Mouse (Mus musculus) hindbrain, embryonic 13.5 days (tissue): ENCODE results near the gene Prnd. TPM values are rescaled to one million over a fixed set of nuclear protein-coding genes. Genes with fewer than 3 reads are reported as not detected.

Source experiments
- ATAC-seq: fragments of 200-750 bp; cut with Nextera tagmentation; 2 replicates; pipeline ENCODE4 v1.8.0; 2017; ENCODE audit warnings: moderate TSS enrichment; ENCODE audit not compliant: low FRiP score
- H3K27ac ChIP-seq: fragments of 300-500 bp; sonication (generic); 2 replicates; pipeline ENCODE4 v1.5.1; 2015; ENCODE audit warnings: inconsistent platforms, mild to moderate bottlenecking, moderate library complexity
- H3K27me3 ChIP-seq: fragments of 300-500 bp; sonication (generic); 2 replicates; pipeline ENCODE4 v1.6.1; 2015; ENCODE audit warnings: mild to moderate bottlenecking, inconsistent platforms
- H3K36me3 ChIP-seq: fragments of 300-500 bp; sonication (generic); 2 replicates; pipeline ENCODE4 v1.6.1; 2015; ENCODE audit warnings: mild to moderate bottlenecking, inconsistent platforms
- H3K4me1 ChIP-seq: fragments of 300-500 bp; sonication (generic); replicated peaks from 2 replicates; pipeline ENCODE4 v1.6.1; 2015; ENCODE audit warnings: inconsistent platforms
- H3K4me2 ChIP-seq: fragments of 300-500 bp; sonication (generic); 2 replicates; pipeline ENCODE4 v1.6.1; 2015; ENCODE audit warnings: inconsistent platforms, mild to moderate bottlenecking, moderate library complexity
- H3K4me3 ChIP-seq: fragments of 300-500 bp; sonication (generic); 2 replicates; pipeline ENCODE4 v1.5.1; 2015; ENCODE audit warnings: mild to moderate bottlenecking, inconsistent platforms
- H3K9ac ChIP-seq: fragments of 300-500 bp; sonication (generic); 2 replicates; pipeline ENCODE4 v1.6.1; 2015; ENCODE audit warnings: mild to moderate bottlenecking, inconsistent platforms
- H3K9me3 ChIP-seq: fragments of 300-500 bp; sonication (generic); 2 replicates; pipeline ENCODE4 v1.6.1; 2016; ENCODE audit warnings: inconsistent platforms
- WGBS: fragments of 180-500 bp; shearing (Covaris S2); methylation state at CpG from one replicate; pipeline ENCODE4 v1.1.7; 2015; 5-methylcytosine and 5-hydroxymethylcytosine counted together
- polyA plus RNA-seq: library from polyadenylated mRNA; unstranded; fragments of >200 nt; fragmentation: Nextera tagmentation; extraction: Ambion mirVana; gene quantifications from 2 replicates; pipeline ENCODE4 v1.2.1, GENCODE M21; 2015

Prnd gene
- polyA plus RNA-seq = 11.8 and 13.3 TPM in 2 replicates

GRCm38 (mm10) chr2:131950598-131951095, at the start of gene Prnd:
TSS of gene Prnd (plus strand) at chr2:131950861.
- Histone ChIP-seq H3K9me3 (no peaks in the 10 kb centered on the region), H3K4me1 (peaks cover 24% of the 10 kb centered on the region), H3K27ac (no peak within 1 kb of the TSS), H3K36me3 (no peaks in the 10 kb centered on the region), H3K4me3 (no peak within 1 kb of the TSS), H3K4me2 (0 out of 2 replicates have a peak within 1 kb of the TSS, but pooled peaks have one; percentile 13), H3K9ac (no peak within 1 kb of the TSS), H3K27me3 (peaks cover 46% of the 10 kb centered on the region)
- 14% methylated on average over 11 of the region's 11 CpGs for WGBS
- ATAC-seq = peak; percentile 21

DNA sequence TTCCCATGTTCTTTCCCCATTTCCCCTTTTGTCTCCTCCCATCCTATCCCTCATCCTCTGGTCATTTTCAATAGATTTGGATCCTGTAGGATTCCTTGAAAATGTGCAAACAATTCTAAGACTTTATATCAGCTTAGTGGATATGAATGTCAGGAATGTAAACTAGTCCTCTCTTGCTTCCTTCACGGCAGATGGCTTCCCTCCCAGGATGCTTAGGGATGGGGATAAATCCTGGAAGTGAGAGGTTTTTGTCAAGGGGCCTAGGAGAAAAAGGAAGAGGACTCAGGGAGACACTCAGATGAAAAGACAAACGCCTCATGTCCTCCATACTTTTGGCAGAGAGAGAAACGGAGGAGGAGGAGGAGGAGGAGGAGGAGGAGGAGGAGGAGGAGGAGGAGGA, 48.2 kb upstream of the Prnd start:
- H3K27ac ChIP-seq = no peak overlapping the region
- no peak overlapping the region for H3K4me2 ChIP-seq
- H3K4me1 ChIP-seq = no peaks in the 10 kb centered on the region
- no peak overlapping the region for H3K4me3 ChIP-seq
- ATAC-seq = no peak
- H3K36me3 ChIP-seq = no peaks in the 10 kb centered on the region
- H3K9ac ChIP-seq = no peak overlapping the region
- WGBS = 38% methylated on average over 3 of the region's 3 CpGs
- H3K27me3 ChIP-seq = no peaks in the 10 kb centered on the region
- H3K9me3 ChIP-seq = no peaks in the 10 kb centered on the region

DNA sequence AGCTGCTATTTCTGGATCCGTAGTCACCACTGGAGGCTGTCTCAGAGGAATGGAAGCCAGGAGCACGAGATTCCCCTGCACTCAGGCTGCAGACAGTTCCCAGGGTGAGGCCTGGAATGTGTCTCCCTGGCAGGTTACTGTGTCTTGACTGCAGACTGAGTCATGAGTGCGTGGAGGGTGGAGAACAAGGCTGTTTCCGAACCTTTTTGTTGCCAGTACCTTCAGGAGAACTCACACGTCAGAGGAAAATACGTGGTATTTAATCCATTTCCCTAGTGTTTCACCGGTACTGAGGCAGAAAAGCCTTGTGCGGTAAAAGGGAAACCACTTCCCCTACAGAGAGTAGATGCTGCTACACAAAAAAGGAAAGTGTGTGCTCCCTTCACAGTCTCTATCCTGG, 47.8 kb upstream of the Prnd start:
- Histone ChIP-seq H3K4me3 (no peak overlapping the region), H3K9me3 (no peaks in the 10 kb centered on the region), H3K4me2 (no peak overlapping the region), H3K27me3 (no peaks in the 10 kb centered on the region), H3K27ac (no peak overlapping the region), H3K36me3 (no peaks in the 10 kb centered on the region), H3K4me1 (no peaks in the 10 kb centered on the region), H3K9ac (no peak overlapping the region)
- no peak for ATAC-seq
- WGBS = 54% methylated on average over 8 of the region's 8 CpGs

- 61% methylated on average over 5 of the region's 5 CpGs for WGBS
- no peaks in the 10 kb centered on the region for H3K36me3 ChIP-seq
- no peak for ATAC-seq
- H3K27ac ChIP-seq = no peak overlapping the region
- no peak overlapping the region for H3K4me3 ChIP-seq
- no peaks in the 10 kb centered on the region for H3K27me3 ChIP-seq
- no peak overlapping the region for H3K4me2 ChIP-seq
- H3K9ac ChIP-seq = no peak overlapping the region
- no peaks in the 10 kb centered on the region for H3K4me1 ChIP-seq
- no peaks in the 10 kb centered on the region for H3K9me3 ChIP-seq
Measured at GRCm38 (mm10) chr2:131905025-131905424, 45.6 kb upstream of the Prnd start.

GRCm38 (mm10) chr2:131905776-131906175, 44.9 kb upstream of the Prnd start:
- H3K4me3 ChIP-seq = no peak overlapping the region
- WGBS = 87% methylated on average over 6 of the region's 6 CpGs
- peaks cover 2% of the 10 kb centered on the region for H3K4me1 ChIP-seq
- H3K9me3 ChIP-seq = no peaks in the 10 kb centered on the region
- H3K27me3 ChIP-seq = no peaks in the 10 kb centered on the region
- no peak overlapping the region for H3K9ac ChIP-seq
- no peak overlapping the region for H3K4me2 ChIP-seq
- H3K27ac ChIP-seq = no peak overlapping the region
- no peaks in the 10 kb centered on the region for H3K36me3 ChIP-seq
- ATAC-seq = no peak

DNA sequence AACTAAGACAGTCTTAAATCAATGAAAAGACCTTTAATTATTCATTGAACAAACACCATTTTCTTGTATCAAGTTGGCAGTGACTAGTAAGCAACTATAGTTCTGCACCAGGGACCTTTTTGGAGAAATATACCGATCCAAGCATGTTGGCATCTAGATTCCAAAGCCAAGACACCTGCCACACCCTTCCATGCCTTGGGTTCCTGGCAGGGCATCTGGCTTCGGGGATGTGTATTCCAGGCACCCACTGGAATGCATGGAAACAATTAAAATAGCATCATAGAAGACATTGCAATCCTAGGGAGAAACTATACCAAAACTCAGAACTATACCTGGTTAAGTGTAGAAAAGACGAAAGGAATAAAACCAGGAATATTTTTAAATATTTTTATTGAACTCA, 44.4 kb upstream of the Prnd start:
- no peak overlapping the region for H3K4me3 ChIP-seq
- no peak for ATAC-seq
- WGBS = 90% methylated on average over 3 of the region's 3 CpGs
- peaks cover 7% of the 10 kb centered on the region for H3K4me1 ChIP-seq
- H3K36me3 ChIP-seq = no peaks in the 10 kb centered on the region
- H3K9me3 ChIP-seq = no peaks in the 10 kb centered on the region
- H3K27ac ChIP-seq = no peak overlapping the region
- H3K9ac ChIP-seq = no peak overlapping the region
- no peaks in the 10 kb centered on the region for H3K27me3 ChIP-seq
- H3K4me2 ChIP-seq = no peak overlapping the region

GRCm38 (mm10) chr2:131906846-131907245, 43.8 kb upstream of the Prnd start:
- peaks cover 13% of the 10 kb centered on the region for H3K4me1 ChIP-seq
- no peak for ATAC-seq
- no peaks in the 10 kb centered on the region for H3K36me3 ChIP-seq
- no peak overlapping the region for H3K4me3 ChIP-seq
- no peak overlapping the region for H3K9ac ChIP-seq
- no peak overlapping the region for H3K27ac ChIP-seq
- H3K4me2 ChIP-seq = no peak overlapping the region
- no peaks in the 10 kb centered on the region for H3K9me3 ChIP-seq
- H3K27me3 ChIP-seq = no peaks in the 10 kb centered on the region
- WGBS = 69% methylated on average over 1 of the region's 1 CpGs

DNA sequence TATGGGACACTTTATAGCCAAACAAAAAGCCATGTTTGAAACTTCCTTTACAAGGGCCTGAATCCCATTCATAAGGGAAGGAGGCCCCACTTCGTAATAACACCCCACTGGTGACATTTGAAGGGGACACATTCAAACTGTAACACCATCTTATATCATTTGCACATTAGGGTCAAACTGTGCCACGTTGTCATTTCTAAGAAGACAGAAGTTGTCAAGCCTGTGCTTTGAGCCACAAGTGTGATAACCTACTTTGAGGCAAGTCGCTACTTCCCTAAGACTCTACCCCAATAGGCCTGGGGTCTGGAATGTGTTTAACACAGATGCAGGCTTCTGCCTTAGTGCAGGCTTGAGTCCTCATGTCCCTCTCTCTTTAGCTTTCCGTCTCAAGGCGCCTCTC, 43.4 kb upstream of the Prnd start:
- ATAC-seq = no peak
- WGBS = 84% methylated on average over 5 of the region's 5 CpGs

DNA sequence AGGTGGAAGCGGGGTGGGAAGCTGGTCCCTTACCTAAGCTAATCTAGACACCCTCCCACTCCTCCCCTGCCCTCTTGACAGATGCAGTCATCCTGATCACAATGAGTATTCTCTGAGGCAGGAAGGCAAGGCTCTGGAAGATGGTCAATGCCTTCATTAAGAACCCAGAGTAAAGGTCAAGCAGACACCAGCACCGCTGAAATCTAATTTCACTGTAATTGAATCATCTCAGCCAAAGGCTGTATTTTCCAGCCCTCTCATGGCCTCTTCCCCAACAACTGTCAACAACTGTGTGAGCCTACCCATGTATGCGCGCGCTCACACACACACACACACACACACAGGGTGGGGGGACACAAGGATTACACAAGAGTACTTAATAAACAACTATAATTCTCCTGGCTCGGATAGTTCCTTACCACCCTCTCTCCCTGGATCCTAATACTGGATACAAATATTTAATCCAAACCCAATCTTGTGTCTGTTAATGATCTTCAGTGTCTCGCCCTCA, 42.3 kb upstream of the Prnd start:
- Histone ChIP-seq H3K9ac (no peak overlapping the region), H3K9me3 (no peaks in the 10 kb centered on the region), H3K27ac (no peak overlapping the region), H3K4me1 (peaks cover 27% of the 10 kb centered on the region), H3K4me3 (no peak overlapping the region), H3K27me3 (no peaks in the 10 kb centered on the region), H3K4me2 (no peak overlapping the region), H3K36me3 (no peaks in the 10 kb centered on the region)
- 73% methylated on average over 7 of the region's 7 CpGs for WGBS
- no peak for ATAC-seq

More for the DNA sequence above, 43.4 kb upstream of the Prnd start:
- H3K27me3 ChIP-seq = no peaks in the 10 kb centered on the region
- no peak overlapping the region for H3K4me3 ChIP-seq
- H3K4me2 ChIP-seq = no peak overlapping the region
- H3K36me3 ChIP-seq = no peaks in the 10 kb centered on the region
- H3K4me1 ChIP-seq = peaks cover 18% of the 10 kb centered on the region
- no peaks in the 10 kb centered on the region for H3K9me3 ChIP-seq
- no peak overlapping the region for H3K9ac ChIP-seq
- H3K27ac ChIP-seq = no peak overlapping the region

DNA sequence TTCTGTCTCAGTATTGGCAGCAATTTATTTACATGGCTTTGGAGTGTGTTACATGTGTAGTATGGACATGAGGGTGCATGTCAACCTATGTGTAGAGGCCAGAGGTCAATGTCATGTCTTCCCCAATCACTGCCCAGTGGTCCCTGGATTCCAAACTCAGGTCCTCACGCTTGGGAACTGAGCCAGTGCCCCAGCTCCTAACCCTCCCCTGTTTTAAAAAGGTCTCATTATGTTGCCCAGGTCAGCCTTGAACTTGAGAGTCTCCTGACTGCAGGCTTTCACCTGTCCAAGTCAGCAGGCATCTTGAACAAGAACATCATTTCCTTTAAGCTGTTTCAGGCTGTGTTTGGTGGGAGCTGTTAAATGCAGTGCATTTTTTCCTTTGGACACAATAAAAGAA, 41.8 kb upstream of the Prnd start:
- no peaks in the 10 kb centered on the region for H3K9me3 ChIP-seq
- H3K4me2 ChIP-seq = peak overlapping the region; percentile 66
- no peak for ATAC-seq
- peak overlapping the region; percentile 74; the same call in 1 of the 2 replicates for H3K4me3 ChIP-seq
- no peak overlapping the region for H3K27ac ChIP-seq
- no peaks in the 10 kb centered on the region for H3K27me3 ChIP-seq
- peaks cover 32% of the 10 kb centered on the region for H3K4me1 ChIP-seq
- no peaks in the 10 kb centered on the region for H3K36me3 ChIP-seq
- 64% methylated on average over 1 of the region's 1 CpGs for WGBS
- H3K9ac ChIP-seq = no peak overlapping the region

DNA sequence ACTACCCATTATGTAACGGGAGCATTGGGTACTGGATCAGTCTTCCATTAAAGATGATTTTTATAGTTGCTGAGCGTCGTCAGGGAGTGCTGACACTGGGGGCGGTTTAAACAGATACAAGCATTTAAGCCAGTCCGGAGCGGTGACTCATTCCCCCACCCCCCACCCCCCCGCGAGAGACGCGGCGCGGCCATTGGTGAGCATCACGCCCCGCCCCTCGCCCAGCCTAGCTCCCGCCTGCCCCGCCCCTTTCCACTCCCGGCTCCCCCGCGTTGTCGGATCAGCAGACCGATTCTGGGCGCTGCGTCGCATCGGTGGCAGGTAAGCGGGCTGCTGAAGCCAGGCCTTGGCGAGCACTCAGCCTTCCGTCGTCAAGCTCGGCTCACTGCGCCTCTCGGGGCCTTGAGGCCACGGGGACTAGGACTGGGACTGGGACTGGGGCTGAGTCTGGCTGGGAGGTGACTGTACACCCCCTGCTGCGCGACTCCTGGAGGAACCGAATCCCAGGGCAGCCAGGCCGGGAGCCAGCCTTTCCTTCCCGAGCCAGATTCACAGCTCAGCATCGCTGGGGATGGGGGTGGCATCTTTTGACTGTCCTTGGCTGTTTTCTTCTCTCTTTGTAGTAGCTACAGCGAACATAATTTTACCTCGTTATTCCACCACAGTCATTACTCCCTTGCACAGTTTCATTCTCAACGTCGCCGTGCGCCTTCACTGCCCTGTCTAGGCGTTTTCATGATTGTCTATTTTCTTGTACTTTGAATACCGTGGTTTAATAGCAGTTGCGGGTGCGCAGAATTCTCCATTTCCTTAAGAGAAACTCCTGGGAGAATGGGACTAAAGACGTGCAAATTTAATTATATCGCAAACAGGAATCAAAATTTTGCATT, 40.7 kb upstream of the Prnd start, which contains the start of the genes Prnp and Prn:
Prnp (plus strand) TSS at position 246 of the 890 bp plus-strand sequence.
Prn (plus strand) TSS at position 275 of the 890 bp plus-strand sequence.
- Histone ChIP-seq H3K4me2 (peak within 1 kb of the TSS; percentile 66), H3K4me3 (peak within 1 kb of the TSS; percentile 74), H3K9ac (peak within 1 kb of the TSS; percentile 91), H3K9me3 (no peaks in the 10 kb centered on the region), H3K27me3 (no peaks in the 10 kb centered on the region), H3K27ac (peak within 1 kb of the TSS; percentile 97), H3K36me3 (no peaks in the 10 kb centered on the region), H3K4me1 (peaks cover 33% of the 10 kb centered on the region)
- 3% methylated on average over 52 of the region's 52 CpGs for WGBS
- peak; percentile 93 for ATAC-seq

DNA sequence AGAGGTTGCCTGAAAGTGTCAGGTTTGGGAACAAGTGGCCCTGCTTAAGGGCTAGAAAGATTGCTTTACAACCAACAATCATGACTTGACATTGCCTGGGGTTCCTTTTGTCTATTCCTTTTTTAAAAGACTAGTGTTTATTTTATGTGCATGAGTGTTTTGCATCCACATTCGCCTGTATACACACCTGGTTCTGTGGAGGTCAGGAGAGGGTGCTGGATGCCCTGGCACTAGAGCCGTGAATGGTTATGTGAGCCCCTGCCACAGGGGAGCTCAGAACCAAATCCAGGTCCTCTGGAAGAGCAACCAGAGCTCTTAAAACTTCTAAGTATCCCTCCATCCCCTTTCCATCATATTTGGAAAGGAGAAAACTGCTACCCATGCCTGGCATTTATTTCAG, 39.8 kb upstream of the Prnd start:
- peak overlapping the region; percentile 74 for H3K4me3 ChIP-seq
- H3K9me3 ChIP-seq = no peaks in the 10 kb centered on the region
- no peak for ATAC-seq
- H3K27ac ChIP-seq = peak overlapping the region; percentile 64
- peaks cover 33% of the 10 kb centered on the region for H3K4me1 ChIP-seq
- peak overlapping the region; percentile 66 for H3K4me2 ChIP-seq
- WGBS = 42% methylated on average over 2 of the region's 2 CpGs
- peaks cover 2% of the 10 kb centered on the region for H3K36me3 ChIP-seq
- H3K9ac ChIP-seq = peak overlapping the region; percentile 91
- no peaks in the 10 kb centered on the region for H3K27me3 ChIP-seq
